Mouse (Mus musculus): Measurements from ENCODE around the gene Itfg2.
"Not testable (repeated sequence)": the region's sequence is repeated elsewhere in the genome, so short reads cannot be mapped to it uniquely, and the experiment has no call there.

Gene Itfg2

DNA sequence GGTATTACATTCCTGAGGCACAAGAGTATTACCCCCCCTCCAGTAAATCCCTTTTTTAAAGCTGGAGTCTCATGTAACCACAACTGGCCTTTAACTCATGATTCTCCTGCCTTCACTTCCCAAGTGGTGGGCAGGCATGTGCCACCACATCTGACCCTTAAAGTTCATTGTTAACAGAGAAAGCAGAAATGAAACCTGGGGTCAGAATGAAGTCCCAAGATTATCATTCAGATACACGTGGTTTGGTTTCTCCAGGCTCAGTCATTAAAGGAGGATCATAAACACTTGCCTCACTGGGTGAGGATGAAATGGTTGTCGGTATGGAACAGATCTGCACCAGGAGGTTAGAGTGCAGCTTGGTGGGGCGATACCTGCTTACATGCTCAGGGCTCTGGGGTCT is 43.5 kb downstream of the Itfg2 start:
- no peak for DNase-seq (ENCODE audit: low read depth)

DNA sequence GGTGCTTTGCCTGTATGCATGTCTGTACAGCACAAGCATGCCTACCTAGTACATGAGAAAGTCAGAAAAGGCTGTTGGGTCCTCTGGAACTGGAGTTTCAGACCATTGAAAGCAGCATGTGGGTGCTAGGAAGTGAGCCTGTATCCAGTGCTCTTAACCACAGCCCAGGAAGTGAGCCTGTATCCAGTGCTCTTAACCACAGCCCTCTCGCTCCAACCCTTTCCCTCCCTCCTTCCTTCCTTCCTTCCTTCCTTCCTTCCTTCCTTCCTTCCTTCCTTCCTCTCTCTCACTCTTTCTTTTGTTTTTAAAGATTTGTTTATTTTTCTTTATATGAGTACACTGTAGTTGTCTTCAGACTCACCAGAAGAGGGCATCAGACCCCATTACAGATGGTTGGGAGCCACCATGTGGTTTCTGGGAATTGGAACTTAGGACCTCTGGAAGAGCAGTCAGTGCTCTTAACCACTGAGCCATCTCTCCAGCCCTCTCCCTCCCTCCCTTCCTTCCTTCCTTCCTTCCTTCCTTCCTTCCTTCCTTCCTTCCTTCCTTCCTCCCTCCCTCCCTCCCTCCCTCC is 44.0 kb downstream of the Itfg2 start:
- not testable (repeated sequence) for DNase-seq (ENCODE audit: low read depth)

DNA sequence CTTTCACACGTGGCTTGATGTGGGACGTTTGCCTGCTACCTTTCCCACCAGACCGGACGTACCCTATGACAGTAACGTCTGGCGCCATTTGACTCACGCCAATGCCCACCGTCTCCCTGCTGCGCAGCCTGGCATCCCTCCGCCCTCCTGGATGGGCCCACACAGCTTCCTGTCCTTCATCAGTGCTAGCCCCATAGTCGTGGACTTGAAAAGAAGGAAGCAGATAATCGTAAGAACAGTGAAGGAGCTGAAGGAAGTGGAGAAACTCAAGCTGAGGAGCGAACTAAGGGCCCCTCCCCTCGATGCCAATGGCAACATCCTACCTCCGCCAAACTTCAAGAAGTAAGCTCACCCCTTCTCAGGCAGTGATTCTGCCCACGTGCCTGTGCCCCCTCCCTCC is 45.1 kb downstream of the Itfg2 start:
- DNase-seq (ENCODE audit: low read depth), result no peak

DNA sequence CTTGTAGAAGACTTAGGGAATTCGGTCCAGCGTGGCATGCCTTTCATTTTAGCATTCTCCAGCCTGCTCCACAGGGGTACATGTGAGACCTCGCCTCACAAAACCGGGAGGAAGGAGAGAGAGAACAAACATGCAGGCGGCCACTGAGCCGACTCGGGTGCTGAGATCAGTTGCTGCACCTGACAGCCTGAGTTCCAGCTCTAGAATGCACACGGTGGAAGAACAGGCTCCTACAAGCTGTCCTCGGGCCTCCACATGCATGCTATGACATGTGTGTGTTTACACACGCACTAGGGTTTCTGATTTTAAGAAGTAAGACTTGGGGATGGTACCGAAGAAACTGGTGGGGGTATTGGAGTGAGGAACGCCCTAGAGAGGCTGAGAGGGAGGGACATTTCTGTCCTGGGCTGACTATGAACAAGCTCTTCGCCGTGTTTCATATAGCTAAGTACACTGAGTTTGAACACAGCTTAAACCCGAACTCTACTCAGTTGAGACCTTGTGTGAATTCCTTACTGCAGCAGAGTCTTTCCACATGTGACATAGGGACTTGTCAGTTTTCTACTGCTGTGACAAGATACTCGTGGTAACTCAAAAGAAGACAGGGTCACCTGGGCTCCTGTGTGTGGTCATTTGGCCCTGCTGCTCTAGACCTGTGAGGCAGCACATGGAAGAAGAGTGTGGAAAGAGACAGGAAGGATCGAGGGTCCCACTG is 48.2 kb downstream of the Itfg2 start:
- no peak for DNase-seq (ENCODE audit: low read depth)

DNA sequence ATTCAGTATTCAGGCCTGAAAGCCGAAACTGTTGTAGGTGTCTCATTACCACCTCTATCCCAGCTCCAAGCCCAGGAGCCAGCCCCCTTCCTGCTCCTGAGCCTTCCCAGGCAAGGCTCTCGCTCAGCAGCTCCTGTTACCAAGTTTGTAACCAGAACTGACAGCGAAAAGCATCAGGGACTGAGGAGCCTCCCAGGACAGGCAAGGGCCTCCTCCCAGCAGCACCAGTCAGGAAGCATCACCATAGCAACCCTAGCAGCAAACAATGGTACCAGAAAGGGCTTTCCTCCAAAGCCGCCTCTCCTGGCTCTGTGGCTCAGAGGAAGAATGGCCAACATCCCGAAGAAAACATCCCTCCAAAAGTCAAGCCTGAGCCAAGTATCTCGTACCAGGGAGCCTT is 49.5 kb downstream of the Itfg2 start, which contains the start of the genes Tex52 and Gm44596:
Gene Tex52 (plus strand): TSS at position 265 of the 400 bp plus-strand sequence.
Gene Gm44596 (plus strand): TSS at position 312 of the 400 bp plus-strand sequence.
- no peak for DNase-seq (ENCODE audit: low read depth)

DNA sequence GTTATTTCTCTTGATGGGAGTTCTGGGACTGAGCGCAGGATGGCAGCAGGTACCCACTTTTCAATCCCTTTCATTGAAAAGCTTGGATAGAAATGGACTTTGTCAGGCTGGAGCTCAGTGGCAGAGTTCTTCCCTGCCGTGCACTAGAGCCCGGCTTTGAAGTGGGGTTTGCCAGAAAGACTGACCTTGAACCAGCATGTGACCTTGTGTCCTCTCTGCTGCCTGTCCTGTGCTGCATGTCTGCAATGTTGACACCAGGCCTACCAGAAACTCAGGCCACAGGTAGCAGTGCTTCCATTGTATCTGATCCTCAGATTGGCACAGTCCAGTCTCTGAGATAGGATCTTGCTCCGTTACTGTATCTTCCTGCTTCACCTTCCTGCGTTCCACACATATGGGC is 54.7 kb downstream of the Itfg2 start:
- no peak for DNase-seq (ENCODE audit: low read depth)

DNA sequence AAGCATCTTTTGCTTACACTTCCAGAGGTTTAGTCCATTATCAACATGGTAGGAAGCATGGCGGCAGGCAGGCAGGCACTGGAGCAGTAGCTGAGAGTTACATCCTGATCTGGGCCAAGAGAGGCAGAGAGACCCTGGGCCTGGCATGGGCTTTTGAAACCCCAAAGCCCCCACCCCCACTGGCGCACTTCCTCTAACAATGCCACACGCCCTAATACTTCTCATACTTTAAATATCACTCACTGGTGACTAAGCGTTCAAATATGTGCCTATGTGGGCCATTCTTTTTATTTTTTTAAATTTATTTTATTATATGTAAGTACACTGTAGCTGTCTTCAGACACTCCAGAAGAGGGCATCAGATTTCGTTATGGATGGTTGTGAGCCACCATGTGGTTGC is 58.3 kb downstream of the Itfg2 start:
- no peak for DNase-seq (ENCODE audit: low read depth)

DNA sequence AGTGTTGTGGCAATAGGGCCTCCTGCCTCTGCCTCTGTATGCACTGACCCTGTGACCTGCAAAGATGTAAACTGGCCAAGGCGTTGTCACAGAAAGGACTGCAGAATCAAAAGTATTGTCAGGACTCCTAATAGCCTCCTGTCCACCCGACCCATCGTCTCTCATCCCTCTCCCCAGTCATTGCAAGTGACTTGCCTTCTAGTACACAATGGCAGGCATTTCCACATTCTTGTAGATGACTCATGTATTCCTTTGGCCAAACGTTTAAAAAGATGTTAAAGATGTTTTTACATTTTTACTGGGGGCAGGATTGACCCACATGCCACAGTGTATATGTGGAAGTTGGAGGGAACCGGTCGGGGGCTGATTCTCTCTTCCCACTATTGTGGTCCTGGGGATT is 60.0 kb downstream of the Itfg2 start:
- DNase-seq (ENCODE audit: low read depth), result no peak

DNA sequence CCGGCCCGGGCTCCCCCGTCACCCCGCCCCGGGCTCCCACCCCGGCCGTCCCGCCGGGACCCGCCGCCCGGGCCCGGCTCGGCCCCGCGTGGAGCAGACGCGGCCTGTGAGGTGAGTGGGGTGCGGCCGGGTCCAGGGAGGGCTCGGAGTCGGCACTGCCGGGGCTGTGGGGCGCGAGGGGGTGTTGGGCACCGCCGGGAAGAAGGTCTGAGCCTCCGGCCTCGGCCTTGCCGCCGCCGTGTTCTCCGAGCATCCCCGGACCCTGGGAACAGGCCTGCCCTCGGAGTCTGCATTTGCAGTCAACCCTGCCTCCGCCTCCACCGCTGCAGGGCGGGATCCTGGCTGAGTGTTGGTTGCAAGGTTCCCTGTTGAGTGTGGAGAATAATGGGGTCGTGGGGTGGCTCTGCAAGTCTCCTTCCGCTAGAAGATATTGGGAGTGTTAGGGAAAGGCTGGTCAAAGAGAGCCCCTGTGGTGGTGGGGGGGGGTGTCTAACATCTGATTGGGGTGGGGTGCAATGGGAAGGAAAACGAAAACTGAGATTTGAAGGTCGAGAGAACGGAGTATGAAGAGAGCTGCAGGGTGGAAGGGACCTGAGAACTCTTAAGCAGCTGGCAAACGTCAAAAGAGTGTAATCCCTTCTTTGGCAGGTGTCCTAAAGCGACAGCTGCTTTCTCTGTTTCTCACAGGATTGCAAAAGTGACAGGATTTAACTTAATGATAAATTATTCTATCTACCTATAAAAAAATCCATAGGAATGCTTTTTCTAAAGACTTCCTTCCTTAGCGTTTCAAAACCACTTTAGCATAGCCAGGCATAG is 61.5 kb downstream of the Itfg2 start:
- no peak for DNase-seq (ENCODE audit: low read depth)

DNA sequence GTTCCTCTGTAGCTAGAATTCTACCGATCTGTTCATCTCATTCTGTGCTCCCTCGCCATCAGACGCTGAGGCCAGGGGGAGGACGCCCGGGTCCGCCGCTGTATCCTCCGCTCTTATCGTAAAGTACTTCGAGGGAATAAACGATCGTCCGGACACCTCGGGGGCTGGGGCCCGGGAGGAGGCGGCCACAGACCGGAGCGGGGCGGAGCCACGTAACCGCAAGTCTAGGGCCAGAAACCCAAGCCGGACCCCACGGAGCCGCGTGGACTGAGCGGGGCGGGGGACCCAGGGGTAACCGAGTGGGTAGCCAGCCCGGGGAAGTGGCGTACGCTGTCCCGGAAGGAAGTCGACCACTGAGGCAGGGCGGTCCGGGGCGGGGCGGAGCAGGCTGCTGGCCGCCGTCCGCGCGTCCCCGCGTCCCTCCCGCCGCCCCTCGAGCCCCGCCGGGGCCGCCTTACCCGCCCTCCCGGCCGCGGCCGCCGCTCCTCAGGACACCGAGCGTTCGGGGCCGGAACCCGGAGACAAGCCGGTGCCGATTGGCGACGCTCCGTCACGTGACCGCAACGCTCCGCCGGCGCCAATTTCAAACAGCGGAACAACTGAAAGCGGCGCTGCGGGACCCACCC is 62.2 kb downstream of the Itfg2 start, which contains the start of the genes Rhno1 and Foxm1:
Gene Rhno1 (minus strand): TSS at position 531 of the 626 bp plus-strand sequence.
Gene Foxm1 (plus strand): TSS at position 587 of the 626 bp plus-strand sequence.
- no peak for DNase-seq (ENCODE audit: low read depth)

DNA sequence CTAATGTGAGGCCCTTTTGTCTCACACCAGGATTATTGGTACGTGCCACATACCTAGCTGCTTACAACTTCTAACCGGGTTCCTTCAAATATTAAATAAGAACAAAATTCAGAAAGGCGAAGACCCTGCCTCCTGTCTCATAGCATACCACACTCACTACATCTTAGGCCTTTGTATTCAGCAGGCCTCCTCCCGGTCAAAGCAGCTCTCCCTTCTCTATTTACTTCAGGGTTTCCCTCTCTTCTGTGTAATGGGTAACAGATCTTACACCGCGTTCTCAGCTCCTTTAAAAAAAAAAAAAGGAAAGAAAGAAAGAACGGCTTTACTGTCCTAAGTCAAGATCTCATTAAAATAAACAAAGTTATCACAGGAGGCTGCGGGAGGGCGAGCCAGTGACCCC is 62.8 kb downstream of the Itfg2 start:
- DNase-seq (ENCODE audit: low read depth), result no peak

All from c-Kit-positive CD71-negative TER-119-negative erythroid progenitor cells, embryonic 14.5 days (primary cell).